Mouse (Mus musculus) retina, embryonic 14.5 days (tissue): Measurements from ENCODE around the gene Ap5m1.
"Not testable (repeated sequence)": the region's sequence is repeated elsewhere in the genome, so short reads cannot be mapped to it uniquely, and the experiment has no call there.

ENCODE experiments used
- DNase-seq: peaks from one replicate; pipeline ENCODE4 v3.0.0-alpha.2; 2015; ENCODE audit warnings: low spot score

The Ap5m1 gene

DNA sequence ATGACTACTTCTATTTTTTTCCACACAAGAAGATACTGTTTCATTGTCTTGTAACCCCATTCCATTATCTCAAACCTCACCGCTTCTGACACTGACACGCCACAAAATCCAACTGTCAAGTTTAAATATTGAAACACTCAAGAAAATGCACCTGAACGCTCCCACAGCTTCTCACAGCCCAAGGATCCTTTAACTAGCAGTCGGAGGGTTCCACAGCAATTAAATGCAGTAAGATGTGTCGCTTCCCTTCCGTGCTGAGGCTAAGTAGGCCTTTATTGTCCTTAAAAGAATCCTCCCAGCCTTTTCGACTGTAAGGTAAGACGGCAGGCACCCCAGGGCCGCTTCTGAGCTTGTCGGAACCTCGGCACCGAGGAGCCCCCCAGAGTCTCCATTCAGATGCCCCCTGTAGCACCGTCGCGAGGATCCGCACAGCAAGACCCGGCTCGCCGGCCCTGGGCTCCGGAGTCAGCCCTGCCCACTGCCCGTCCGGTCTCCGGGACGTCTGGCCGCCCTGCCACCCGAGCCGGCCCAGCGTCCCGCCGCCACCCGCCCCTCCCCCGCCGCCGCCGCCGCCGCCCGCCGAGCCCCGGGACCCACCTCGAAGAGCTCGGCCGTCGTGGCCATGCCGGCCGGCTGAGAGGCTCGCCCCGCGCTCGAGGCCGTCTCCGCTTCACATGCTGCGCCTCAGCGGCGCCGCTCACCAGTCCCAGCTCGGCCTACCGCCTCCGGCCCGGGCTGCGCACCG lies at the start of gene Ap5m1:
Gene Ap5m1, plus strand, starts transcription at position 569 of the 745 bp plus-strand sequence.
- DNase-seq: peak; percentile 49

DNA sequence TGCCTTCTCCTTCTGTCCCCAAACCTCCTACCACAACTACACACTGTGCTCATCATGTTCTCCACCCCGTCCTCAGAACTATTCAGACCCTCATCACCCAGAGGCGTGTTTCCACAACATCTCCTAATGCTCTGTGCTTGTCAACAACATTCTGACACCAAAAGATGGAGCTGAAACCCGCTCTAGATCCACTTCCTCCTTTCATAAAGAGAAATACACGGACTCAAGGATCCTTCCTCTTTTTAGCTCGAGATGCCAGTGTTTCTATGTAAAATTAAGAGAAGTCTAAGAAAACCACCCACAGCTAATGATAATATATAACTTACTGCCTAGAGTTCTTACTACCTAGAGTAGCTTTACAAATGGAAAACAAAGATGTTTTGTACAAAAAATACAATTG lies 46.1 kb upstream of the Ap5m1 start:
- no peak for DNase-seq

DNA sequence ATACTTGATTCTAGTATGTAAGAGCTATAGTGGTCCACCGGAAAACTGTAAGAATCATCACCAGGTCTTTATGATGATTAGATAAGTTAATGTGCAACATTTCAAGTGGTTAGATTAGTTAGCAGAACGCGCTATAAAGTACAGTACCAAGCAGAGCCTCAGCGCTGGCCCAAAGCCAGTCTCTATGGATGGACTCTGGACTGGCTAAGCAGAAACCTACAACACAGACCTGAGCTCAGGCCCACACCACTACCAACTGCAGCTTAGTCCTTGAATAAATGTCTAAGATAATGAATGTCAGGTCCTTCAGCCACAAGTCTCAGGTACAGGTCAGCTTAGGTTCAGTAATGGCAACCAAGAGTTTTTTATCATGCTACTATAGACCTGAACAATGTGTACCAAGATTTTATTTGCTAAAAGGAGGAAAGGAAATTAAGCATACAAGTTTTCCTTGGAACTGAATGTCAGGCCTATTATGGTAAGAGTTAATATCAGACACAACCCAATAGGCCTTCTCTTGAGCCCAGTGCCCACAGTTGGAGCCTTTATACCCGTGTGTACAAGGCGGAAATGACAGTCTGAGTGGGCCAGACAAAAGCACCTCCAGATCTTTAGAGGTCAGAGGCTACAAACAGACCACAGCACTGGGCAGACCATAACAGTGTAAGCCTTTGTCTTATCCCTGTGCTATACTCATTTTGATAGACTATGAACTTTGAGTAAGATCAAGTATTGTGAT lies 38.7 kb upstream of the Ap5m1 start:
- DNase-seq: no peak

DNA sequence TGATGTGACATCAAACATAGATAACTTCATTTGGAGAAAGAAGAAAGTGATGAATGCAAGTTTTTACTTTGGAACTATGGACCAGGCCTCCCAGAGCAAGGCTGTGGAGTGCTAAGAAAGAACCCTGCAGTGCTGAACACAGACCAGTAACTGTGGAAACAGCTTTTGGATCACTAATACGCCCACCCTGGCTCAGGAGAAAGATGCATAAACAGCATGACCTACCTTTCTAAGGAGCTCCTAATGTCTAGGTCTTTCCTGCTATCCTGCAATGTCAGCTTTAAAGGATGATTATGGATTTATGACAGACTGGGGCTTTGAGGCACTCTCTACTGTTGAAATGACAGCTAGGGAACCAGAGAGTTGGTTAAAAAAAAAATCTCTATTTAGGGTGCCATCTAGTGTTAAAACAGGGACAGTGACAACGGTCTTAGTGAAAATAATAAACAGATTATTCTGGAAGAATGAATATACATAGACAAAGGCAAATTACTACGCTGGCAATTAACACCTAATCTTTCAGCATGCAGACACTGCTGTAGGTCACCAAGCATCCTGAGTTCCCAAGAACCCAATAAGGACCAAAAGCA lies 38.0 kb upstream of the Ap5m1 start:
- DNase-seq: peak; percentile 55

DNA sequence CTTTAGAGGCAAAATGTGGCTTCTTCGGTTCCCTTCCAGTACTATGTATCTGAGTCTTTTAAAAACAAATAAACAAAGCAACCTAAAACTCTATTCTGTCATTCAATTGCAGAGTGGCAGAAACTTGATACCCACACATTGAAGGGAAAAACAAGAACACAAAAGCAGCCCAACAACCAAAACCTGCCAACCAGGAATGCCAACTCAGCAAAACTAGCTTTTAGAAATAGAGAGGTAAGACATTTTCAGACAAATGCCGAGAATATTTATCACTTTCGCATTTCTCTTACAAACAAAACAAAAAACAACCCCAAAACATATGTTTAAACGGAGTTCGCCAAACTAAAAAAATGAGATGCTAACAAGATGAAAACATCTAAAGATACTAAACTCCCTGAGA lies 36.9 kb upstream of the Ap5m1 start:
- DNase-seq: no peak

DNA sequence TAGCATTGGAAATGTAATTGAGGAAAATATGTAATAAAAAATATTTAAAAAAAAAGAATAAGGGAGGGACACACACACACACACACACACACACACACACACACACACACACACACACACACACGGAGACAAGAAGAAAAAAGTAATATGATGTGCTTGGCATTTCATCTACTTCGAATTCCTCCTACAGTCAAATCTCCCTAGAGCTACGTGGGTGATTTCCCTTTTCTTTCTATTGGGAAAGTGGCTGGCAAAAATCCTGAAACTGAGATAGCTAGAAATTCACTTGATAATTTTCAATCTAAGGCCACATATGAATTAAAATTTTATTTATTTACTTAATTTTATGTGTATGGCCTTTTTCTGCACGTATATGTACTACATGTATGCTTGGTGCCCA lies 20.3 kb upstream of the Ap5m1 start:
- no peak for DNase-seq

DNA sequence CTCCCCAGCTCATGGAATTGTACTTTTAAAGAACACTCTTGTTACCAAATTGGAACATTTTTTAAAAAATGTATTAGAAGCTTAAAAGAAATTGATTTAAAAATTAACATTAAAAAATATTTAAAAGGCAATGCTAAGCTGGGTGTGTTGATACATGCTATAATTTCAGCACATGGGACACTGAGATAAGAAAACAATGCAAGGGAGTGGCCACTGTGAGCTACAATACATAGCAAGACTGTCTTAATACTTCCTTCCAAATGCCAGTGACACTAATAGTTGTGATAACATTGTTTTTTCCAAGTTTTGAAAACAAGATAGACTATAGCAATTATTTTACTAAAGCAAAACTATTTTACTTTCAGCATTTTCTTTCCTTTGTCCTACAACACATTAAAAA lies 16.4 kb upstream of the Ap5m1 start:
- no peak for DNase-seq

DNA sequence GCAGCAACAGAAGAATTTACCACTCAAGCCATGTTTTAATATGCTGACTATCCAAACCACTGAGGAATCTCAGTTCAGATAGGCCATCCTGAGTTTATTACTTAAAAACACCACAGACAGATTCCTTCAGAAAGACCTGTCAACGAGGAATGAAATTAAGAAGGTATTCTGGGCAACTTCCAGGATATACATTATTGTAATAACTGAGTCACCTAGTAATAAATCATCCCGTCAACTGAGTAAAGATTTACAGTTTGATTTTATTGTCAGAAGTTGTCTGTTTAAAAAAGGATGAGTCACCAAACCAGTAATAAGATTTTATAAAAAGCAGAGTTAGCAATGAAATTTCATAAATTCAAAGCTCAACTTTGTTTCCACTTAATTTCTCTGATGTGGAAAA lies 2.1 kb upstream of the Ap5m1 start:
- no peak for DNase-seq

DNA sequence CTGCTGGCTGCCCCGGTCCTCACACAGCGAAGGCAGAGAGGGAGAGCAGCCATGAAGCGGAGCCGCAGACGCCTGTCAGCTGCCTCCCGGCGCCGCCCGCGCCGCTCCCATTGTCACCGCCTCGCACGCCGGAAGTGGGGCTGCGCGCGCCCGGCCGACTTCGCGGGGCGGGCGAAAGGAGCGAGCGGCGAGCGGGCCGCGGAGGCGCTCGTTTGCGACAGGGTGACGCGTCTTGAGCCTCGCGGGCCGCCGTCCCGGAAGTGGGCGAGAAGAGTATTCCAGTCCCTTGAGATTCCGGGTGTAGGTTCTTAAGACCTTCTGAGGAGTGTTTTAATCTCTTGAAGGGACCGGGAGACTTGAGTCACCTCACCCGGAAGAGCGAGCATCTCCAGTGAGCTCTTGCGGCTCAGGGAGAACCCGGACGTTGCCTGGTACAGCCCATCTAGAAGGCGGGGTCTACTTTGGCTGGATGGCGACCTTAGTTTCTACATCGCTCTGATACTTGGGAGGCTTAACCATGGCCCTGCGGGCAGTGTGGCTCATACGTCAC lies 452 bp downstream of the Ap5m1 start, which contains the start of gene Exoc5:
Gene Exoc5, minus strand, starts transcription at position 380 of the 550 bp plus-strand sequence.
- peak; percentile 93 for DNase-seq

DNA sequence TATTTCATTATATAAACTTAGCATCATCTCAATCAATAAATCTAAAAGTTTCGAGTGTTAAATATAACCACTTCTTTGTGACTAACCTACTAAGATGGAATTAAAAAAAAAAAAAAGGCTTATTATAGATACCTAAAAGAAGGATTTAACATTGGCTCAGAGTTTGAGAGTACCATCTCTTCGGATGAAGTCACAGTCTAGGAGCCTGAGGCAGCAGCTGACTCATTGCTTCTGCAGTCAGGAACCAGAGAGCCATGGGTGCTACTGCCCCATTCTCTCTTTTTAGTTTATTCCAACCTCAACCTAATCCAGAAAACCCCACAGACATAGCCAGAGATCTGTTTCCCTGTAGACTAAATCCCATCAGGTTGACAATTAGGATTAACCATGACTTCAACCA lies 6.9 kb downstream of the Ap5m1 start:
- no peak for DNase-seq

DNA sequence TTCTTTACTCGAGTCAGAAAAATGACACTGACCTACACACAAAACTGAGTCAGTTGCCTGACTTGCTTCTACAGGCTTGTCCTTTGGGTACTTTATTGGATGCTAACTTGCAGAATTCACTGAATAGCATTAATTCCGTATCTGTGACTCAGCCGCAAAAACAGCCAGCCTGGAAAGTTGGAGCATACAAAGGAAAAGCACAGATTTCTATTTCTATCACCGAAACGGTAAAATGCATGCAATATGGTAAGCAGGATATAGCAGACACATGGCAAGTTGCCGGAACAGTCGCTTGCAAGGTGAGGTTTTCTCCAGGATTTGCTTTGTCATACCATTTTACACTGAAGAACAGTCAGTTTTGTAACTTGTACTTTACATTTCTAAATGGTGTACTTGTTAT lies 8.0 kb downstream of the Ap5m1 start:
- no peak for DNase-seq

DNA sequence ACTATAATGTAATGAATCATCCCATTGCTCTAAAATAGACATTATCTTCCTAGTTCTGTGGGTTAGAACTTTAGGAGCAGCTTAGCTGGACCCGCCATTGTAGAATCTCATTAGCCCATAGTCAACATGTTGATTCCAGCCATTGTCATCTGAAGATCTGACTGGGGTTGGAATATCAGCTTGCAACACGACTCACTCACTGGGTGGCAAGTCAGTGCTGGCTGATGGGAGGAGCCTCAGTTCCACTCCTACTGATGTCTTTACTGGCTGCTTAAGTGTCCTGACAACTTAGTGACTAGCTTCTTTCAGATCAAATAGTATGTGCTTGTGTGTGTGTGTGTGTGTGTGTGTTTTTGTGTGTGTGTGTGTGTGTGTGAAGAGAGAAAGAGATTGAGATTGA lies 8.5 kb downstream of the Ap5m1 start:
- DNase-seq: no peak

DNA sequence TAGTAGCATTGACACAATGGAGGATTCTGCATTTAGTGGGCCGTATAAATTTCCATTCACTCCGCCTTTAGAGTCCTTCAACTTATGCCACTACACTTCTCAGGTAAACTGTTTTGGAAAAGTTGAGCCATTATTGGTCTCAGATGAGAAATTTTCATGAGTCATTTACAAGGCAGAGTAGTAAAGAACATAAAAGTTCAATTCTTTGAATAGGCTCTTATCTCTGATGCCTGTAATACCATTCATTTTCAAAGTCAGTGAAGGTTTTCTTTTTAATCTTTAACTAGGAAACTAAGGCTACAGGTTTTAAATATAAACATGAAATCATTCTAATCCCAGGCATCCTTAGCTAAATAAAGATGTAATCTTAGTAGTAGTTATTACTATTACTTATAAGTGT lies 12.9 kb downstream of the Ap5m1 start:
- DNase-seq: no peak

DNA sequence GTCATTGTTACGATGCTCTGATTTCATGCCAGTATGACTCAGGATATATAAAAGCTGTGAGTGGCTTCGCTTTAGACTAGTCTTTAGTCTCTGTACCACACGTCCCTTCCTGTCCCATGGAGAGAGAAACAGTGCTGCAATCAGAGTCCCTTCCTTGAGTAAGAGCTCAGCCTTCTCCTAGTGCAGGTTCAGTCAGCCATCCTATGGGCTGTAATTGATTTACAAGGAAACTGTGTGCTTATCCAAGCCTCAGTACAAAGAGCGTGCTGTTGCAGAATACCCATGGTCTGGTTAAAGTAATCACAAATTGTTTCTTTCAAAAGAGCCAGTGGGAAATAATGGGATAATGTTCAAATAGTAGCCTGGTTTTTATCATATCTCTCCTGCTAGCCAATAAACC lies 20.6 kb downstream of the Ap5m1 start:
- DNase-seq: no peak

DNA sequence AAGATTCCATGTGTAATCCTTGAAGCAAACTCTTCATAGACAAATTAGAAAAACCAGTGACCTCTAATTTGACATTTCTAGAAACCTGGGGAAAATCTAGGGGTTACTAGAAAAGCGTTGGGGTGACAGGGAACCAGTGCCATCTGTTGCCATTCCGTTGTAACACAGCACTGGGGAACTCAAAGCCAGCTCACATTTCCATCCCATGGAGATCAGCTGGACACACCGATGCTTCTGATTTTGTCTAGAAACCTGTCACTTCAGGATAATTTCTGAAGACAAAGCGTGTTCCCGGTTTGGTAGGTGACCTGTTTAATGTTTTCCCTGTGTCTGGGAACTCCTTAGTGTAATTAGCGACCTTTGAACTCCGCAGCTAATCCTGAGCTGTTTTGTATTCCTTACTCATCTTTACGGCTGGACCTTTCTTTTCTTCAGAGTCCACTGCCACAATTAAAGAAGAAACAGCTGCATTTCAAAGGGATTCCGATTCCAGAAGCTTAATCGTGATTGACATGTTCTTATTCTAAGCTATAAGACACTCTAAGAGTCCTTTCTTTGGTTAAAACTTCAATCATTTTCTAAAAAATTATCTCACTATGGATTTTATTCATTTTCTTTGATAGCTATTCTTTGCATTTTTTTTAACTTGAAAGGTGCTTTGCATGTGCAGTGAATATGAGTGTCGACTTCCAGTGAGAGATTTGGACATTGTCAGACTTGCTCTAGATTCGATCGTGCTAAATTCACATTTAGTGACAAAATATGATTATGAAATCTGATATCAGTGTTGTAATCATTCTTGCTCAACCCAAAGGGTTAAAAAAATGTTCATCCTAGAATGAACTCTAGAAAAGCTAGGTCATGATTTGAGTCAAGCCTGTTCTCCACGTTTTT lies 22.5 kb downstream of the Ap5m1 start:
- peak; percentile 26 for DNase-seq

DNA sequence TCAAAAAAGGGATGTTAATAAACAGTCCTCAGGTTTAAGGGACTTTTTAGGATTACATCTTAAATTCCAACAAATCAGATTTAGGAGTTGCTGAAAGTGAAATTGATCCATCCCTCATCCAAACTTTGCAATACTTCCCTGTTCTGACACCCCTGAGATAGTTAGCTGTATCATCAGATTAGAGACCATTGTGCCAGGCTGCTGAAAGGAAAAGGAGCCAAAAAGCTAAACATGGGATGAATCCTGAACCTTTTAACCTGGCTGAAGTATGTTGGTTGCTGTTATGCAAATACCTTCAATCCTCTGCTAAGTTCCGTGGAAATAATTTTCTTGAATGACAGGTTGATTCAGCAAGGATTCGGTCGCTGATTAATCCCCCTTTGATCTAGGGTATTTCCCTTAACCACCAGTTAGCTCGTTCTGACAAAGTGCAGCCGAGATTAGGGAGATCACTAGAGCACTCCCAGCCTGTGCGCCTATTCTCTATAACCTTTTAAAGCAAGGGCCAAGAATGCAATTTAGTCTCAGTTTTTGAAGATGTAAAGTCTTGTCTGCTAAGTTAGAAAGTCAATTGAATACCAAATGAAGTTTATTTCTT lies 23.7 kb downstream of the Ap5m1 start:
- peak; percentile 17 for DNase-seq

DNA sequence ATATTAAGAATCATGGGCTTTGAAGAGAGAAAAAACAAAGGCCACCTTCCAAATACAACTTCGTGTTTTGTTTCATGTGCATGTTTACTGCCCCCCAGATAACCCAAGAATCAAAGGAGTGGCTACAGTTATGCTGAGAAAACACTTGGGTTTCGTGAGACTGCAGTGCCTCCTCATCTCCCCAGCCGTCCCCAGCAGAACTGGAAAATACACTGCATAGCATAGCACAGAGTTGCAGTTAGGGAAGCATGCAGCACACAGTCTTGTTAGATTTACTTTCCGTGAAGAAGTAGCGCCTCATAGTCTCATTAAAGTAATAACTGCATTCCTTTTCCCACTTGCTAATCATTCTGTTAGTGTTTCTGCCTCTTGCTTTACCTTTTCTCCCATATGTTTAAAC lies 24.2 kb downstream of the Ap5m1 start:
- no peak for DNase-seq

DNA sequence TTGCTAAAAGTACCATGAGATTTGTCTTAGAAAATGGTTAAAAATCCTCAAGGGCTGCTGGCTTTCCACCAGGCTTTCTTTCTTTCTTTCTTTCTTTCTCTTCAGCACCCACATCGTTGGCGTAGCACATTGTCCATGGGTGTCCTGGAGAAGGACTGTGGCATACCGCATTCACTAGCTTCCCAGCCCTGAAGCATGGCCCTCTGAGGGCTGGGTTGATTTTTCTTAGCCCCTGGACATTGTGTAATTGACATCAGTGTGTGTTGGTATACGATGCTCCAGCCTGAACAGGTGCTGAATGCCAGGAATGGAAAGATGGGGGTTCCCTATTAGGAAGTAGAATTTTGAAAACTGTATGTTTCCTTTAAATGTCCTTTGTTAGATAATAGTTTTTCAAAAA lies 25.4 kb downstream of the Ap5m1 start:
- DNase-seq: no peak

DNA sequence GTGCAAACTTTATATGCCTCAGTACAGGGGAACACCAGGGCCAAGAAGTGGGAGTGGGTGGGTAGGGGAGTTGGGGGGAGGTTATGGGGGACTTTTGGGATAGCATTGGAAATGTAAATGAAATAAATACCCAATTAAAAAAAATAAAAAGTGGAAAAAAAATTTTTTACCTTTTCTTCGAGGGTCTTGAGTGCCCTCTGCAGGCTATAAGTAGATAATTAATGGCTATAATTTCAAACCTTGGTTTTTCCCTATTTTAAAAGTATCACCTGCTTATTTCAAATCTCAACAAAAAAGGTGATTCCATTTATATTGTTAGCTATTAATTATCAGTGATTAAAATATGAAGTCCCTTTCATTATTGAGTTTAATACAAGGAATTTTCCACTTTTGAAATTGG lies 25.9 kb downstream of the Ap5m1 start:
- DNase-seq: not testable (repeated sequence)

DNA sequence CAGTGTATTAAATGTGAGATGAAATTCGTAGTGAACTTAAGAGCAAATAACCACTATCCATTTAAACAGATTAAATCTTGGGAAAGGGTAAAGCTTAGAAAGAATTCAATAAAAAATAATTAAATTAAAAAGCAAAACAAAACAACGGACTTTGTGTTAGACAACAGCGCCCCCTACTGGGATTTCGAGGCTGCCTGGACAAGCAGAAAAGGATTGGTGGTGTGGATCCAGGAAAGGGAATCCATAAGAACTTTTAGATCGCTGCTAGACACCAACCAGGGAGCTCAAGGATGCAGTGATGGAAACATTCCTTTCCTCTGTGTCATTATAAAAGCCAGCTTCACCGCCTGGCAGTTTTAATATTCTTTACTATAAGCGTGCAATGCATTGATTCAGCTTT lies 52.5 kb downstream of the Ap5m1 start:
- DNase-seq: peak; percentile 80

DNA sequence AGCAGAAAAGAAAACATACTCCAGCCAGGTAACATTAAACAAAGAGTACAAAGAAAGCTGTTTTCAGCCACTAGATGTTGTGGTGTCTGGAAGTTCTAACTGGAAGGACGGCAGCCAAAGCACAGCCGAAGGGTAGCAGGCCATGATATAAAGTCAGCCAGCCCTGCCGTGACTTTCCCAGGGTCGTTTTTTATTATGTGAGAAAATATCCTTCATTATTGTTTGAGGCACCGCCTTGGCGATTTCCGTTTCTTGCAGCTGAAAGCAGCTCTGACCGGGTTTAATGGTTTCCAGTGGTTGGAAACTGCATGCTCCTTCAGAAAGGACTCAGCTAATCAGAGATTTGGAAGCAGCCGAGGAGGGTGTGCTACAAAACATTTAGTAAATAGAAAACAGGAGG lies 55.8 kb downstream of the Ap5m1 start:
- no peak for DNase-seq
